Mouse (Mus musculus) kidney, adult 2 months (tissue): ENCODE results near the gene Rxrg.

Experiments used
- CTCF ChIP-seq: fragments of 200-500 bp; conservative IDR thresholded peaks from 2 replicates; pipeline ENCODE4 v1.5.1; 2011; ENCODE audit warnings: low read depth, mild to moderate bottlenecking, control low read depth, low read length, moderate library complexity, mixed read lengths; ENCODE audit not compliant: insufficient read depth, insufficient read length
- POLR2A ChIP-seq: fragments of 200-500 bp; IDR thresholded peaks from one replicate; pipeline ENCODE4 v1.6.1; 2011; ENCODE audit warnings: low read depth, low read length, control low read depth

DNA sequence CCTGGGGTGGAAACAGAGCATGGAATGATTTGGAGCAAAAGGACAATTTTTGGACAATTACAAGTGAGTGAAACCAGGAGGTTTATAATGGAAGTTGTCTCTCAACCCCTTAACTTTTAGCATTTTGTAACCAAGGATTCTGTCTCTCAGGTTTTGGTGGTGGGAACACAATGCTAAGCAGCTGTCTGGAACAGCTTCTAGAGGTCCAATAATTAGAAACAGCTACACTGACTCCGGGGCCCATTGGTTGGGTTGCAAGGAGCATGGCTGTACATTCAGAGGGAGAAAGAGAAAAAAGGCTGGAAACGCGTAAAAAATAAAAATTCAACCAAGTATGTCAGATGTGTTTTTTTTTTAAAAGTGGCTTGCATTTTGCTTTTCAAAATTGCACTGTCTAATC, 50.5 kb downstream of the Rxrg start:
- TF ChIP-seq CTCF (no peak), POLR2A (no peak)
